Mouse (Mus musculus): ENCODE data around the gene Strip1. TPM values are rescaled to one million over a fixed set of nuclear protein-coding genes. Genes with fewer than 3 reads are reported as not detected.
"Not testable (repeated sequence)": the region's sequence is repeated elsewhere in the genome, so short reads cannot be mapped to it uniquely, and the experiment has no call there.

The Strip1 gene
- polyA plus RNA-seq, 1 experiment from 2014 or later = 156 TPM

GRCm38 (mm10) chr3:107652968-107653367 is 21.5 kb upstream of the Strip1 start:
- H3K9me3 ChIP-seq = no peaks in the 10 kb centered on the region
- no peak overlapping the region for H3K4me2 ChIP-seq (replicated peaks)
- 96% methylated on average over 3 of the region's 3 CpGs for WGBS
- H3K36me3 ChIP-seq = no peaks in the 10 kb centered on the region
- no peak overlapping the region for H3K4me3 ChIP-seq (replicated peaks)
- no peaks in the 10 kb centered on the region for H3K27me3 ChIP-seq
- no peaks in the 10 kb centered on the region for H3K4me1 ChIP-seq (replicated peaks)
- H3K27ac ChIP-seq = no peak overlapping the region
- H3K9ac ChIP-seq (replicated peaks) = no peak overlapping the region
- ATAC-seq = no peak

DNA sequence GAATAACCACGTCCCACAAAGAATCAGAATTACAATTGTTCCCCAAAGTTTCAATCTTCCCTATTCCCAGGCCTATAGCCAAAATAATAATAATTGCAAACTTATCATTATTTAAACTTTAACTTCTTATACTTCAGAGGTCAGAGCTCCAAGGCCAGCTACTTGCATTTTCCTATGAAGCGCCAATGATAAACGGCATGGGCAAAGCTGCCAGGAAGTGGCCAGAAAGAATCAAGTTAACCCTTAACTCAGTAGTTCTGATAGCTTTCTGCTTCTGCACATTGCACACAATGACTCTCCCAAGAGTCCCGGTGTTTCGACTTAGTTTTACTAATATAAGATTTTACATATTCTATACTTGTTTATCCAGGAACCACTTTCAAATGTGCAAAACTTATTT is 18.8 kb upstream of the Strip1 start:
- H3K27me3 ChIP-seq; H3K36me3 ChIP-seq; H3K9ac ChIP-seq (replicated peaks); ATAC-seq; H3K4me3 ChIP-seq (replicated peaks); H3K4me1 ChIP-seq (replicated peaks); H3K4me2 ChIP-seq (replicated peaks); H3K9me3 ChIP-seq; H3K27ac ChIP-seq: not testable (repeated sequence)
- WGBS = 78% methylated on average over 5 of the region's 5 CpGs

GRCm38 (mm10) chr3:107646947-107647346 is 15.5 kb upstream of the Strip1 start:
- Histone ChIP-seq H3K36me3 (no peaks in the 10 kb centered on the region), H3K9me3 (no peaks in the 10 kb centered on the region), H3K4me1 (replicated peaks) (no peaks in the 10 kb centered on the region), H3K9ac (replicated peaks) (no peak overlapping the region), H3K27ac (no peak overlapping the region), H3K4me3 (replicated peaks) (no peak overlapping the region), H3K27me3 (no peaks in the 10 kb centered on the region), H3K4me2 (replicated peaks) (no peak overlapping the region)
- 97% methylated on average over 3 of the region's 3 CpGs for WGBS
- ATAC-seq = no peak

DNA sequence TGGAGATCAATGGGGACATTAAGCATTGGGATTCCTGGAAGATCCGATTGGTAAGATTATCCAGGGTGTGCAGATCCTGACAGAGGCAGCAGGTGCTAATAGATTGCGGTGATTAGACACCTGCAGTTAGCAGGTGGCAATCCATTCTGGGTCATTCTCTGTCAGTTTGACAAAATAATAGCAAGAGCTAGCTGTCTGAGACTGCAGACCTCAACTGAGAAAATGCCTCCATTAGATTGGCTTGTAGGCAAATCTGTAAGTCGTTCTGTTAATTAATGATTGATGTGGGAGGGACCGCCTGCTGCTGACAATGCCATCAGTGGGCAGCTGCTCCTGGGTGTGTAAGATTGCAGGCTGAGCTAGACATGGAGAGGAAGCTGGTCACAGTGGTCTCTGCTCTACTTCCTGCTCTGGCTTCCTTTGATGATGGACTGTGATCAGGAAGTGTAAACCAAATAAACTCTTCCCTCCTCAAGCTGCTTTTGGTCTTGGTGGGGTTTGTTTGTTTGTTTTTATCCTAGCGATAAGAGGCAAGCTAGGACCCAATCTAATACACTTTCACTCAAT is 6.2 kb upstream of the Strip1 start:
- 65% methylated on average over 5 of the region's 5 CpGs for WGBS
- Histone ChIP-seq H3K27me3 (no peaks in the 10 kb centered on the region), H3K4me1 (replicated peaks) (no peaks in the 10 kb centered on the region), H3K9ac (replicated peaks) (no peak overlapping the region), H3K27ac (no peak overlapping the region), H3K4me3 (replicated peaks) (no peak overlapping the region), H3K4me2 (replicated peaks) (no peak overlapping the region), H3K9me3 (no peaks in the 10 kb centered on the region), H3K36me3 (no peaks in the 10 kb centered on the region)
- no peak for ATAC-seq

DNA sequence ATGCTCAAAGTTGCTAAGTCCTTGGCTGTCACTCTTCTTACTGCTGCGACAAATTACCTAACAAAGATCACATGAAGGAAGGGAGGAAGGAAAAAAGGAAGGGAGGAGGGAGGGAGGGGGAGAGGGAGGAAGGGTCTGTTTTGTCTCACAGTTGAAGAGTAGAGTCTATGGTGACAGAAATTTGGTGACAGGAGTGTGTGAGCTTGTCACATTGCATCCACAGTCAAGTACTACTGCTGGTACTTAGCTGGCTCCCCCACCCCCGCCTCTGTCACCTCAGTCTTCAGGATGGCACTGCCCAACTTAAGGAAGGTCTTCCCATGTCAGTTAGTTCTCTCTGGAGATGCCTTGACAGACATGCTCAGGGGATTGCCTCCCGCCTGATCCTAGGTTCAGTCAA is 4.7 kb upstream of the Strip1 start:
- Histone ChIP-seq H3K27me3 (no peaks in the 10 kb centered on the region), H3K4me3 (replicated peaks) (no peak overlapping the region), H3K4me2 (replicated peaks) (no peak overlapping the region), H3K36me3 (no peaks in the 10 kb centered on the region), H3K27ac (no peak overlapping the region), H3K9me3 (no peaks in the 10 kb centered on the region), H3K9ac (replicated peaks) (no peak overlapping the region), H3K4me1 (replicated peaks) (0 out of 2 replicates have a peak, but pooled peaks cover 2% of the 10 kb centered on the region)
- 77% methylated on average over 3 of the region's 3 CpGs for WGBS
- no peak for ATAC-seq

GRCm38 (mm10) chr3:107635836-107636235 is 4.3 kb upstream of the Strip1 start:
- no peaks in the 10 kb centered on the region for H3K9me3 ChIP-seq
- H3K27me3 ChIP-seq = no peaks in the 10 kb centered on the region
- ATAC-seq = no peak
- 0 out of 2 replicates have a peak, but pooled peaks cover 2% of the 10 kb centered on the region for H3K4me1 ChIP-seq (replicated peaks)
- H3K36me3 ChIP-seq = no peaks in the 10 kb centered on the region
- H3K4me3 ChIP-seq (replicated peaks) = no peak overlapping the region
- 62% methylated on average over 8 of the region's 8 CpGs for whole genome bisulfite sequencing
- H3K27ac ChIP-seq = no peak overlapping the region
- H3K9ac ChIP-seq (replicated peaks) = no peak overlapping the region
- H3K4me2 ChIP-seq (replicated peaks) = no peak overlapping the region

DNA sequence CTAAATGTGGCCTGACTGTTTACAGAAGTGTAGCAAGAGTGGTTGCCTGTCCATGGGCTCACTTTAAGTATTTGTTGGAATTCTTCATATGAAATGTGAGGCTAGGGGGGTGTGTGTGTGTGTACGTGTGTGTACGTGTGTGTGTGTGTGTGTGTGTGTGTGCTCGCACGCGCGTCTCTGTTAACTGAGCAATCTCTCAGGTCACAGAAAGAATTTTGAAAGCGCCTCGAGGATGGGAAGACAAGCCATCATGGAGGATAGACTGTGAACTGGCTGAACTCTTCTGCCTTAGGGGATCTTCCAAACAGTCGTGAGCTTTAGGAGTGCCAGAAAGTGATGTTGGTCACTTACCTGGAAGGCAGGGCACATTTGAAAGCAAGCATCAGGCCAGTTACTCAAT is 2.4 kb upstream of the Strip1 start:
- Histone ChIP-seq H3K4me1 (replicated peaks) (peaks cover 19% of the 10 kb centered on the region), H3K36me3 (peaks cover 3% of the 10 kb centered on the region), H3K27me3 (no peaks in the 10 kb centered on the region), H3K4me2 (replicated peaks) (no peak overlapping the region), H3K9me3 (no peaks in the 10 kb centered on the region), H3K4me3 (replicated peaks) (no peak overlapping the region), H3K27ac (no peak overlapping the region), H3K9ac (replicated peaks) (no peak overlapping the region)
- no peak for ATAC-seq
- WGBS = 89% methylated on average over 9 of the region's 9 CpGs

DNA sequence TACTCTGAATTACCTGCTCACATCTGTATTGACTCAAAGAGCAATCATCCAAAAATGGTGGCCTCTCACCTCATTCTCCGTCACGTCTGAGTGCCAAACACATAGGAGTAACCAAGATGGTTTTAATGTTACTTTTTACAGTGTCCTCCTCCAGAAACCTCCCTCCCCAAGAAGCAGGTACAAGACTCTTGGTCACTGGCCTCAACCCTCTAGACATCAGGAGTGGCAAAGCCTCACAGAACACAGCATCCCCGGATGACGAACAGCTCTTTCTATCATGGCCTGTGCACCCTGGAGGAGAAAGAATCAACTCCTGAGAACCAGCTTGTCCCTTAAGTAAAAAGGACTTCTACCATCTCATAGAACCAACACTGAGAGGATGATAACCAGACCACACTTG is 1.3 kb upstream of the Strip1 start:
- no peak overlapping the region for H3K4me3 ChIP-seq (replicated peaks)
- peaks cover 11% of the 10 kb centered on the region for H3K36me3 ChIP-seq
- WGBS = 90% methylated on average over 4 of the region's 4 CpGs
- no peak overlapping the region for H3K4me2 ChIP-seq (replicated peaks)
- H3K9ac ChIP-seq (replicated peaks) = no peak overlapping the region
- no peak overlapping the region for H3K27ac ChIP-seq
- no peaks in the 10 kb centered on the region for H3K9me3 ChIP-seq
- H3K27me3 ChIP-seq = no peaks in the 10 kb centered on the region
- peaks cover 24% of the 10 kb centered on the region for H3K4me1 ChIP-seq (replicated peaks)
- no peak for ATAC-seq

DNA sequence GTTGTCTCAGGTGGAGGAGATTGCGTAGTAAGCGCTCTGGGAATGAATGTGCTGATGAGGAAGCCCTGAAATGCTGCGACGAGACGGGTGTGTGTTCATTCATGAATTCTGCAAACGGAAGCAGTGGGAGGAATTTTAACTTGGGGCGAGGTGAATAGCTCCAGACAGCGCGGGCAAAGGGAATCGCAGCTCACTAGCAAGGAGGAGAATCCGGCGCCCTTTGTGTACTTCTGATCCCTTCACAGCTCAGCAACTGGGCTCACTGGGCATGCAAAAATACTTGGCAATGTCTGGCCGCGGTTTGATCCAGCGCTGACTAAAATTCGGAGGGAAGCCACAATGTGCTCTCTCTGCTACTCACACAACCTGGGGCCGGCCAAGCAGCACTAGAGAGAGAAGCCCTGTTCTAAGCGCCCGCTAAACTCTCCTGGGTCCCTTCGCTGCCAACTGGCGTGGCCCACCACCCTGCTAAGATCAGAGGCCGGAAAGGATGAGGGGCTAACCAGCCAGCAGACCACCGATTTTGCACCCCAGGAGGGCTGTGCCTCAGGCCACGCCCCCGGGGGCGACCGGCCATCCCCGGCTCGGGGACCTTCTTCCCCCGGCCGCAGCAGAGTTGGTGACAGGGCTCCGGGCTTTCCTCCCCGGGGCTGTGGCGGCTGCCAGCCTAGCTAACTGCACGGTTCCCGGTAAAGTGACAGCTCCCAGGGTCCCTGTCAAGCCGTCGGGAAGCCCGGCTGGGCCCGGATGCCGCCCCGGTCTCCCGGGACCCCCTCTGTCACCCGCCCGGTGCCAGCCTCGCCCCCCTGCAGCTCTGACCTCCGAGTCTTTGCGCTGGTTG is 592 bp downstream of the Strip1 start, which contains the start of gene Gm10961:
TSS of gene Gm10961 (plus strand) at position 641 of the 841 bp plus-strand sequence.
- Histone ChIP-seq H3K27ac (peak within 1 kb of the TSS; percentile 99), H3K4me2 (replicated peaks) (peak within 1 kb of the TSS; percentile 68), H3K4me1 (replicated peaks) (peaks cover 24% of the 10 kb centered on the region), H3K4me3 (replicated peaks) (peak within 1 kb of the TSS; percentile 97), H3K27me3 (no peaks in the 10 kb centered on the region), H3K36me3 (peaks cover 30% of the 10 kb centered on the region), H3K9ac (replicated peaks) (peak within 1 kb of the TSS; percentile 100), H3K9me3 (no peaks in the 10 kb centered on the region)
- ATAC-seq = peak; percentile 85
- WGBS = under 1% methylated on average over 48 of the region's 48 CpGs

- H3K9me3 ChIP-seq = no peaks in the 10 kb centered on the region
- H3K27me3 ChIP-seq = no peaks in the 10 kb centered on the region
- 96% methylated on average over 4 of the region's 4 CpGs for WGBS
- no peak overlapping the region for H3K27ac ChIP-seq
- ATAC-seq = no peak
- H3K36me3 ChIP-seq = peaks cover 44% of the 10 kb centered on the region
- peak overlapping the region; percentile 68 for H3K4me2 ChIP-seq (replicated peaks)
- no peak overlapping the region for H3K9ac ChIP-seq (replicated peaks)
- H3K4me1 ChIP-seq (replicated peaks) = peaks cover 24% of the 10 kb centered on the region
- no peak overlapping the region for H3K4me3 ChIP-seq (replicated peaks)
Measured at GRCm38 (mm10) chr3:107629411-107629810, 2.1 kb downstream of the Strip1 start.

DNA sequence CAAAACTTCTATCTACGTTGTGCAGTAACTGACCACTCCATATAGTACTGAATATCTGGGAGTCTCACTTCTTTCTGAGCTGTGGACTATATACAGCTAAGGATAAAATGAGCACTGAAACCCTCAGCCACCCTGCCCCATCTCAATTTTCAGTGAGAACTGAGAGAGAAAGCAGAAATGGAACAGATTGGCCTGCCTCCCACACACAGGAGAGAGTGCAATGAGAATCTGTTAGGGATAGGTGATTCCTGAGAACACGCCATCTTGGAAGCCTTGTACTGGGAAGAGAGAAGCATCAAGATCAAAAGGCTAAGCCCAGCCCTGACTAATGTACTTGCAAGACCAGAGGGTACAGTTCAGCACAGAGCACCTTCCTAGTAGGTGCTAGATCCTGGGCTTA is 2.9 kb downstream of the Strip1 start:
- Histone ChIP-seq H3K9ac (replicated peaks) (no peak overlapping the region), H3K4me3 (replicated peaks) (no peak overlapping the region), H3K27ac (no peak overlapping the region), H3K36me3 (peaks cover 53% of the 10 kb centered on the region), H3K27me3 (no peaks in the 10 kb centered on the region), H3K4me1 (replicated peaks) (peaks cover 24% of the 10 kb centered on the region), H3K4me2 (replicated peaks) (no peak overlapping the region), H3K9me3 (no peaks in the 10 kb centered on the region)
- ATAC-seq = no peak
- WGBS = 91% methylated on average over 2 of the region's 2 CpGs

- H3K4me2 ChIP-seq (replicated peaks) = no peak overlapping the region
- H3K27me3 ChIP-seq = no peaks in the 10 kb centered on the region
- H3K27ac ChIP-seq = no peak overlapping the region
- H3K4me3 ChIP-seq (replicated peaks) = no peak overlapping the region
- H3K36me3 ChIP-seq = peaks cover 62% of the 10 kb centered on the region
- WGBS = 88% methylated on average over 7 of the region's 7 CpGs
- H3K4me1 ChIP-seq (replicated peaks) = peaks cover 24% of the 10 kb centered on the region
- ATAC-seq = no peak
- no peak overlapping the region for H3K9ac ChIP-seq (replicated peaks)
- no peaks in the 10 kb centered on the region for H3K9me3 ChIP-seq
Measured at GRCm38 (mm10) chr3:107627641-107628040, 3.9 kb downstream of the Strip1 start.

All from midbrain, embryonic 13.5 days (tissue).